Mouse (Mus musculus) myocyte (in vitro differentiated cells): ENCODE data around the gene Abhd14a. TPM values are rescaled to one million over a fixed set of nuclear protein-coding genes. Genes with fewer than 3 reads are reported as not detected.

Source experiments
- H3K27me3 ChIP-seq: one replicate; pipeline ENCODE4 v1.6.1; 2011; ENCODE audit not compliant: control insufficient read depth, insufficient read depth, insufficient read length
- H3K36me3 ChIP-seq: one replicate; pipeline ENCODE4 v1.6.1; 2011; ENCODE audit not compliant: control insufficient read depth, insufficient read depth
- H3K4me2 ChIP-seq: one replicate; pipeline ENCODE4 v1.6.1; 2011; ENCODE audit warnings: low read depth, control low read depth
- H3K4me3 ChIP-seq: one replicate; pipeline ENCODE4 v1.5.1; 2011; ENCODE audit warnings: mild to moderate bottlenecking, control low read depth, moderate library complexity
- H3K79me2 ChIP-seq: one replicate; pipeline ENCODE4 v1.6.1; 2011; ENCODE audit not compliant: control insufficient read depth, insufficient read depth
- H3ac ChIP-seq: one replicate; pipeline ENCODE4 v1.6.1; 2011; ENCODE audit not compliant: control insufficient read depth, insufficient read length
- CEBPB ChIP-seq: IDR thresholded peaks from 2 replicates; pipeline ENCODE4 v1.6.1; 2011; ENCODE audit warnings: mild to moderate bottlenecking, moderate library complexity; ENCODE audit not compliant: poor library complexity, insufficient read depth, severe bottlenecking
- E2F4 ChIP-seq: IDR thresholded peaks from one replicate; pipeline ENCODE4 v1.6.1; 2011; ENCODE audit warnings: mild to moderate bottlenecking, control low read depth, moderate library complexity; ENCODE audit not compliant: insufficient read depth
- MAX ChIP-seq: IDR thresholded peaks from one replicate; pipeline ENCODE4 v1.6.1; 2011; ENCODE audit warnings: low read depth, mild to moderate bottlenecking, control low read depth
- MYOD1 ChIP-seq, 3 experiments: IDR thresholded peaks; one replicate each; pipeline ENCODE4 v1.6.1; 2011; ENCODE audit warnings: control low read depth in 2 of 3, low read depth in 2 of 3, mild to moderate bottlenecking in 2 of 3, moderate library complexity in 1 of 3; ENCODE audit not compliant: insufficient read length in 2 of 3, control insufficient read depth in 1 of 3
- MYOG ChIP-seq, 3 experiments: IDR thresholded peaks; one replicate each; pipeline ENCODE4 v1.6.1; 2011; ENCODE audit warnings: control low read depth in 2 of 3, low read depth in 2 of 3, mild to moderate bottlenecking in 2 of 3; ENCODE audit not compliant: insufficient read length in 2 of 3, control insufficient read depth in 1 of 3, insufficient read depth in 1 of 3
- POLR2A ChIP-seq: IDR thresholded peaks from one replicate; pipeline ENCODE4 v1.6.1; 2011; ENCODE audit warnings: low read depth, mild to moderate bottlenecking, control low read depth, moderate library complexity; ENCODE audit not compliant: insufficient read length
- POLR2AphosphoS2 ChIP-seq: IDR thresholded peaks from one replicate; pipeline ENCODE4 v1.6.1; 2011; ENCODE audit warnings: low read depth, control low read depth; ENCODE audit not compliant: insufficient read length
- REST ChIP-seq: IDR thresholded peaks from one replicate; pipeline ENCODE4 v1.6.1; 2011; ENCODE audit warnings: mild to moderate bottlenecking, control low read depth, moderate library complexity; ENCODE audit not compliant: insufficient read depth, insufficient read length
- SRF ChIP-seq: IDR thresholded peaks from one replicate; pipeline ENCODE4 v1.6.1; 2011; ENCODE audit warnings: low read depth; ENCODE audit not compliant: control insufficient read depth, insufficient read length
- TCF12 ChIP-seq: IDR thresholded peaks from one replicate; pipeline ENCODE4 v1.6.1; 2011; ENCODE audit warnings: mild to moderate bottlenecking, control low read depth; ENCODE audit not compliant: poor library complexity, insufficient read depth, severe bottlenecking
- TCF3 ChIP-seq: IDR thresholded peaks from one replicate; pipeline ENCODE4 v1.6.1; 2011; ENCODE audit warnings: low read depth, control low read depth; ENCODE audit not compliant: insufficient read length
- USF1 ChIP-seq: IDR thresholded peaks from one replicate; pipeline ENCODE4 v1.6.1; 2011; ENCODE audit warnings: low read depth, mild to moderate bottlenecking, control low read depth, moderate library complexity
- polyA plus RNA-seq: library from polyadenylated mRNA; unstranded; fragments of >200 nt; fragmentation: generic; extraction: Trizol; gene quantifications from one replicate; pipeline ENCODE4 v1.2.1, GENCODE M21; 2012; ENCODE audit warnings: missing spikeins

The Abhd14a gene
- polyA plus RNA-seq, 1 experiment = 19.2 TPM

- Histone ChIP-seq H3K79me2 (peaks cover 34% of the 10 kb centered on the region), H3K36me3 (no peaks in the 10 kb centered on the region), H3ac (no peak overlapping the region), H3K4me2 (peak overlapping the region; percentile 93), H3K27me3 (no peaks in the 10 kb centered on the region), H3K4me3 (peak overlapping the region; percentile 75)
- TF ChIP-seq POLR2AphosphoS2 (no peak), POLR2A (no peak), TCF12 (no peak), E2F4 (no peak), REST (no peak), MYOG (IDR thresholded peaks at IDR 0.05; ENCODE audit: control insufficient read depth in 1 of 3, insufficient read depth in 1 of 3, insufficient read length in 2 of 3, low read depth in 2 of 3) (no peak), MAX (no peak), USF1 (no peak), CEBPB (no peak), TCF3 (no peak), MYOD1 (IDR thresholded peaks at IDR 0.05; ENCODE audit: control insufficient read depth in 1 of 3, insufficient read length in 2 of 3, low read depth in 2 of 3) (no peak), SRF (no peak)
Observed at GRCm38 (mm10) chr9:106452351-106452750, 4.9 kb upstream of the Abhd14a start.

- TF ChIP-seq POLR2AphosphoS2 = no peak
- TF ChIP-seq POLR2A = no peak
- no peak for TF ChIP-seq TCF3
- no peak for TF ChIP-seq TCF12
- TF ChIP-seq SRF = no peak
- TF ChIP-seq CEBPB = no peak
- no peak for TF ChIP-seq MAX
- Histone ChIP-seq H3K36me3 (no peaks in the 10 kb centered on the region), H3ac (no peak overlapping the region), H3K79me2 (peaks cover 29% of the 10 kb centered on the region), H3K27me3 (no peaks in the 10 kb centered on the region), H3K4me2 (no peak overlapping the region), H3K4me3 (no peak overlapping the region)
Observed at GRCm38 (mm10) chr9:106451899-106452298, 4.4 kb upstream of the Abhd14a start.

DNA sequence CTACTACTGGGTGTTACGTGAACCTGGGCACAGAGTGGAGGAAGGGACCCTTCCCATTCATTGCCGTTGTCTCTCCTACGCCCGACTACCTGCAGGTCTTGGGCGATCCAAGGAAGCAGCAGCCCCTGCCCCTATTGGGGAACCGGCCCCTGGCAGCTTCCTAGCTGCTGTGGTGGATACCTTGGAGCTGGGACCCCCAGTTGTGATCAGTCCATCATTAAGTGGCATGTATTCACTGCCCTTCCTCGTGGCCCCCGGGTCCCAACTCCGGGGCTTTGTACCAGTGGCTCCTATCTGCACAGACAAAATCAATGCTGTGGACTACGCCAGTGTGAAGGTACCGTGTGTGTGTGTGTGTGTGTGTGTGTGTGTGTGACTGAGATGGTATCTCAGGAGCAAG, 3.8 kb upstream of the Abhd14a start:
- Histone ChIP-seq H3K4me2 (peak overlapping the region; percentile 46), H3K36me3 (no peaks in the 10 kb centered on the region), H3K79me2 (peaks cover 23% of the 10 kb centered on the region), H3K27me3 (no peaks in the 10 kb centered on the region), H3ac (no peak overlapping the region), H3K4me3 (no peak overlapping the region)
- TF ChIP-seq POLR2AphosphoS2 = no peak
- no peak for TF ChIP-seq MAX
- TF ChIP-seq CEBPB = no peak
- TF ChIP-seq MYOD1 (IDR thresholded peaks at IDR 0.05; ENCODE audit: control insufficient read depth in 1 of 3, insufficient read length in 2 of 3, low read depth in 2 of 3) = no peak
- TF ChIP-seq E2F4 = no peak
- TF ChIP-seq TCF12 = no peak
- no peak for TF ChIP-seq TCF3
- no peak for TF ChIP-seq MYOG (IDR thresholded peaks at IDR 0.05; ENCODE audit: control insufficient read depth in 1 of 3, insufficient read depth in 1 of 3, insufficient read length in 2 of 3, low read depth in 2 of 3)

DNA sequence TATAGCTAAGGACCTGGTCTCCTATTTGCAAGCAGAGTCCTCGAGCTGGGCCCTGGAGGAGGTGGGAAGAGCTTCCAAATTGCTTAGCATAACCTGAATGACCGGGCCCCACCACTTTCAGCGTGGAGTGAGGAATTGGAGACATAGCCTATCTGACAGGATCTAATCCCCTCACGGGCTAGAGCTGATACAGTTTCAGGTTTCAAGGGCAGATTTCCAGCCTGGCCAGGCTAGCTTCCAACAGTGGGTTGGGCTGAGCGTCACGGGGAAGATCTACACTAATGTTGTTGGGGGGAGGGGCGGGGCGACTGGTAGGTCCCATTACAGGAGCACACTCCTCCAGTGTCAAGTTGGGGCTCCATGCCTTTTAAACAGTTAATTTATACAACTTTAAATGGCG, 3.2 kb upstream of the Abhd14a start:
- Histone ChIP-seq H3K4me3 (no peak overlapping the region), H3ac (no peak overlapping the region), H3K36me3 (no peaks in the 10 kb centered on the region), H3K27me3 (no peaks in the 10 kb centered on the region), H3K4me2 (peak overlapping the region; percentile 46), H3K79me2 (peaks cover 17% of the 10 kb centered on the region)
- TF ChIP-seq E2F4 (no peak), SRF (peak; percentile 18)

GRCm38 (mm10) chr9:106449947-106450346, 2.5 kb upstream of the Abhd14a start:
- Histone ChIP-seq H3K27me3 (no peaks in the 10 kb centered on the region), H3K79me2 (peaks cover 10% of the 10 kb centered on the region), H3ac (no peak overlapping the region), H3K36me3 (no peaks in the 10 kb centered on the region), H3K4me3 (no peak overlapping the region), H3K4me2 (peak overlapping the region; percentile 46)
- TF ChIP-seq REST (no peak), CEBPB (no peak), MYOD1 (IDR thresholded peaks at IDR 0.05; ENCODE audit: control insufficient read depth in 1 of 3, insufficient read length in 2 of 3, low read depth in 2 of 3) (no peak), MAX (no peak), TCF12 (no peak), USF1 (no peak), MYOG (IDR thresholded peaks at IDR 0.05; ENCODE audit: control insufficient read depth in 1 of 3, insufficient read depth in 1 of 3, insufficient read length in 2 of 3, low read depth in 2 of 3) (no peak), POLR2AphosphoS2 (no peak), E2F4 (no peak), TCF3 (no peak)
